In the genomic region with DNA sequence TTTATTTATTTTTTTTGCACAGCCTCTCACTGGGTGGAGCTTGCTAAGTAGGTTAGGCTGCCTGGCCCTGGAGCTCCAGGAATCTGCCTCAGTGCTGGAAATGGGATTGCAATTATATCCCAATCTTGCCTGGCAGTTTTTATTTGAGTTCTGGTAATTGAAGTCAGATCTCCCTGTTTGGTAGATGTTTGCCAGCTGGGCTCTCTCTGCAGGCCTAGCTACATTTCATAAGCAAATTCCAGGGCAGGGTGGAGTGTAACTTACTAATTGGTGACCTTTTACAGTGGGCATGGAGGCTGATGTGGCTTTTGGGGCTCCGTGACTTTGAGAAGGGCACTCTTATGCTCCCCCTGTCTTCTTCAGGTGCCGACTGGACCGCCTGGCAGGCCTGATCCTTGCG, we compare ENCODE assay signal across 21 mouse cellular contexts.
A peak's percentile ranks its signal among the peaks of the same experiment; 100 is the strongest.
DNase-seq lines count a peak whose midpoint lies in the region; ATAC-seq and TF ChIP-seq lines count a peak whose summit lies in the region.
"Had no signal": no experiment of that assay in that cellular context is flagged by ENCODE, and none has a peak within 500 bp of the region (broad histone marks: within the 10 kb centered on the region; RNA-seq: fewer than 3 reads in every experiment).

No protein-coding gene starts in this region.

- no peaks in the 10 kb centered on the region for H3K9me3 ChIP-seq in lung, postnatal 0 days (ENCODE audit: low read length)
- H3K9me3 ChIP-seq in embryonic facial prominence, embryonic 10.5 days = 0 out of 2 replicates have a peak, but pooled peaks cover 5% of the 10 kb centered on the region
- H3K9me3 ChIP-seq in embryonic facial prominence, embryonic 12.5 days = peaks cover 14% of the 10 kb centered on the region; the same call in 1 of the 2 replicates
- no peaks in the 10 kb centered on the region for H3K9me3 ChIP-seq in limb, embryonic 11.5 days (ENCODE audit: control insufficient read depth, low read length)
- 0 out of 2 replicates have a peak, but pooled peaks cover 4% of the 10 kb centered on the region for H3K9me3 ChIP-seq in heart, embryonic 10.5 days
- H3K9me3 ChIP-seq: midbrain, embryonic 12.5 days; neural tube, embryonic 13.5 days had no signal

- no peaks in the 10 kb centered on the region for H3K36me3 ChIP-seq in lung, postnatal 0 days (ENCODE audit: insufficient read depth, low read length)
- H3K36me3 ChIP-seq in embryonic facial prominence, embryonic 10.5 days (replicated peaks) = no peaks in the 10 kb centered on the region
- H3K36me3 ChIP-seq in embryonic facial prominence, embryonic 12.5 days = no peaks in the 10 kb centered on the region
- no peaks in the 10 kb centered on the region for H3K36me3 ChIP-seq in limb, embryonic 11.5 days (ENCODE audit: control insufficient read depth, insufficient read depth, low read length)
- no peaks in the 10 kb centered on the region for H3K36me3 ChIP-seq in heart, embryonic 10.5 days
- H3K36me3 ChIP-seq: hindbrain, embryonic 10.5 days; midbrain, embryonic 12.5 days; neural tube, embryonic 13.5 days had no signal

- no peak overlapping the region for H3K4me2 ChIP-seq in lung, postnatal 0 days (replicated peaks; ENCODE audit: low read depth, low read length)
- H3K4me2 ChIP-seq in embryonic facial prominence, embryonic 12.5 days (replicated peaks) = no peak overlapping the region
- H3K4me2 ChIP-seq in limb, embryonic 11.5 days (ENCODE audit: low read depth, severe bottlenecking) = no peak overlapping the region
- H3K4me2 ChIP-seq: liver, embryonic 11.5 days; lung, embryonic 14.5 days; midbrain, embryonic 12.5 days; neural tube, embryonic 13.5 days had no signal

- no peak for ATAC-seq in lung, postnatal 0 days
- peak; percentile 28; the same call in 1 of the 2 replicates for ATAC-seq in embryonic facial prominence, embryonic 12.5 days (ENCODE audit: insufficient number of reproducible peaks, insufficient read depth, low FRiP score, low TSS enrichment)
- peak; percentile 51; the same call in 1 of the 2 replicates for ATAC-seq in limb, embryonic 11.5 days (ENCODE audit: insufficient number of reproducible peaks, low FRiP score, low TSS enrichment, low read depth)
- ATAC-seq: forebrain, embryonic 16.5 days; inflammation-experienced regulatory T-cells, adult 6 months; Patski had no signal

- WGBS in lung, postnatal 0 days = 57% methylated on average over 4 of the region's 4 CpGs
- 48% methylated on average over 4 of the region's 4 CpGs for WGBS in embryonic facial prominence, embryonic 10.5 days
- 15% methylated on average over 4 of the region's 4 CpGs for WGBS in embryonic facial prominence, embryonic 12.5 days
- 27% methylated on average over 4 of the region's 4 CpGs for WGBS in limb, embryonic 11.5 days
- WGBS in heart, embryonic 10.5 days = 64% methylated on average over 4 of the region's 4 CpGs

- TF ChIP-seq CTCF in lung, postnatal 0 days (IDR thresholded peaks at IDR 0.05) = no peak

- H3K27me3 ChIP-seq in lung, postnatal 0 days (replicated peaks; ENCODE audit: insufficient read depth, low read length) = no peaks in the 10 kb centered on the region
- no peaks in the 10 kb centered on the region for H3K27me3 ChIP-seq in embryonic facial prominence, embryonic 10.5 days (replicated peaks; ENCODE audit: low read depth, poor library complexity, severe bottlenecking)
- no peaks in the 10 kb centered on the region for H3K27me3 ChIP-seq in embryonic facial prominence, embryonic 12.5 days
- H3K27me3 ChIP-seq in limb, embryonic 11.5 days (ENCODE audit: control insufficient read depth, insufficient read depth, low read length) = no peaks in the 10 kb centered on the region
- no peaks in the 10 kb centered on the region for H3K27me3 ChIP-seq in heart, embryonic 10.5 days (ENCODE audit: insufficient read depth, poor library complexity, severe bottlenecking)
- H3K27me3 ChIP-seq: midbrain, embryonic 12.5 days; neural tube, embryonic 13.5 days; Patski had no signal

- H3K9ac ChIP-seq in lung, postnatal 0 days (replicated peaks; ENCODE audit: low read depth) = no peak overlapping the region
- H3K9ac ChIP-seq in embryonic facial prominence, embryonic 12.5 days = no peak overlapping the region
- no peak overlapping the region for H3K9ac ChIP-seq in limb, embryonic 11.5 days (ENCODE audit: low read length)
- H3K9ac ChIP-seq: lung, embryonic 14.5 days; midbrain, embryonic 12.5 days; neural tube, embryonic 13.5 days had no signal

- H3K4me3 ChIP-seq in lung, postnatal 0 days (ENCODE audit: low read depth, low read length) = no peak overlapping the region
- H3K4me3 ChIP-seq in embryonic facial prominence, embryonic 10.5 days = no peak overlapping the region
- H3K4me3 ChIP-seq in embryonic facial prominence, embryonic 12.5 days = no peak overlapping the region
- no peak overlapping the region for H3K4me3 ChIP-seq in limb, embryonic 11.5 days (ENCODE audit: low read depth, low read length)
- no peak overlapping the region for H3K4me3 ChIP-seq in heart, embryonic 10.5 days
- H3K4me3 ChIP-seq: hindbrain, embryonic 10.5 days; midbrain, embryonic 12.5 days; neural tube, embryonic 13.5 days had no signal

- no peak overlapping the region for H3K27ac ChIP-seq in lung, postnatal 0 days (ENCODE audit: low read length)
- H3K27ac ChIP-seq in embryonic facial prominence, embryonic 10.5 days (replicated peaks) = 0 out of 2 replicates have a peak overlapping the region, but pooled peaks have one; percentile 35
- no peak overlapping the region for H3K27ac ChIP-seq in embryonic facial prominence, embryonic 12.5 days
- no peak overlapping the region for H3K27ac ChIP-seq in limb, embryonic 11.5 days (replicated peaks; ENCODE audit: low read depth, low read length)
- H3K27ac ChIP-seq in heart, embryonic 10.5 days = no peak overlapping the region
- H3K27ac ChIP-seq: hindbrain, embryonic 10.5 days; midbrain, embryonic 12.5 days; neural tube, embryonic 13.5 days had no signal

- DNase-seq in lung, postnatal 0 days (ENCODE audit: low spot score) = peak; percentile 52
- no peak for DNase-seq in lung, postnatal 25 days (ENCODE audit: low spot score)
- DNase-seq in embryonic facial prominence, embryonic 10.5 days (ENCODE audit: low spot score) = no peak
- DNase-seq in limb, embryonic 11.5 days (ENCODE audit: low spot score) = peak; percentile 53
- no peak for DNase-seq in cerebellum, postnatal 14 days
- DNase-seq in heart, embryonic 10.5 days (ENCODE audit: low spot score) = no peak
- DNase-seq in right cerebral cortex, adult 18-20 months = no peak
- DNase-seq: adrenal gland, adult 8-10 months; cerebellum, adult 9-10 months; kidney, adult 2 months; kidney, postnatal 10 days; lung, embryonic 14.5 days; right cerebral cortex, postnatal 25 days had no signal

- TF ChIP-seq EP300 in lung, postnatal 0 days (IDR thresholded peaks at IDR 0.05) = no peak

- H3K4me1 ChIP-seq in lung, postnatal 0 days (ENCODE audit: insufficient read depth, low read depth, low read length) = no peaks in the 10 kb centered on the region
- H3K4me1 ChIP-seq in embryonic facial prominence, embryonic 10.5 days = peaks cover 26% of the 10 kb centered on the region
- peaks cover 16% of the 10 kb centered on the region; the same call in 1 of the 2 replicates for H3K4me1 ChIP-seq in embryonic facial prominence, embryonic 12.5 days
- H3K4me1 ChIP-seq in limb, embryonic 11.5 days (ENCODE audit: control insufficient read depth, insufficient read depth, low read length) = peaks cover 11% of the 10 kb centered on the region
- H3K4me1 ChIP-seq in heart, embryonic 10.5 days = 0 out of 2 replicates have a peak, but pooled peaks cover 3% of the 10 kb centered on the region
- H3K4me1 ChIP-seq: hindbrain, embryonic 10.5 days had no signal

Comparison
In these comparisons a context has a peak if more than half of its experiments do, and no peak if none do; other contexts are left out.
1. DNase-seq: peak in lung, postnatal 0 days (single experiment) and limb, embryonic 11.5 days (single experiment); none in lung, postnatal 25 days (single experiment), embryonic facial prominence, embryonic 10.5 days (single experiment), cerebellum, postnatal 14 days (0 of 2), heart, embryonic 10.5 days (single experiment) and right cerebral cortex, adult 18-20 months (single experiment).